Mouse (Mus musculus): ENCODE measurements around the gene P2rx7. TPM values are rescaled to one million over a fixed set of nuclear protein-coding genes. Genes with fewer than 3 reads are reported as not detected.

Gene P2rx7
- total RNA-seq, 2 experiments from 2014 or later = 1.9 TPM

GRCm38 (mm10) chr5:122731321-122731720 is 87.6 kb downstream of the P2rx7 start:
- peak; percentile 40 for DNase-seq

DNA sequence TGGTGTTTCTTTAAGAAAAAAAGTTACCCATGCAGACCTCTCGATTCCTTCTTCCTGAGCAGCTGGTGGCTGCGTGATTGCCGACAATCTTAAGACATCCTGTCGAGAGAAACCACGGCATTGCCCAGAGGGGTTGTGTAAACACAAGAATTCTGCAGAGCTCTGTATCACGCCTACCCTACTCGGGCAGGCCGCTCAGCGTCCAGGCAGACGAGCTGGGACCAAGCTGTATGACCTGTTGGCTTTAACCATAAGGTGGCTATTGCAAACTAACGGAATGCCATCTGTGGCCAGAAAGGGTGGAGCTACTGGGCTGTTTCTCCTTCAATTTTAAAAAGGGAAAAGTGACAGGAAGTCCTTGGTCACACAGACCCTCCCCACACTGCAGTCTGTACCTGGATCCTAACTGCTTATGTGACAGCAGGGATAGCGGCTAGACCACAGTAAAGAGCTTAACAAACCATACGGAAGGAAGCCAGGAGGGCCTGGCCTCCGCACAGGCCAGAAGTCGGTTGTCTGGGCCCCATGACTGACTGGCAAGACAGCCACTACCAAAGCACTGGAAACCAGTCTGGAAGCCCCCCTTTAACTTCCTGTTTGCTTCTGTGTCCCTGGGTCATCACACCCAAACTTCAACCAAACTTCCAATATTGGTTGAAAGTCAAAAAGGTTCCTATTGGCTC is 88.4 kb downstream of the P2rx7 start:
- DNase-seq = no peak

DNA sequence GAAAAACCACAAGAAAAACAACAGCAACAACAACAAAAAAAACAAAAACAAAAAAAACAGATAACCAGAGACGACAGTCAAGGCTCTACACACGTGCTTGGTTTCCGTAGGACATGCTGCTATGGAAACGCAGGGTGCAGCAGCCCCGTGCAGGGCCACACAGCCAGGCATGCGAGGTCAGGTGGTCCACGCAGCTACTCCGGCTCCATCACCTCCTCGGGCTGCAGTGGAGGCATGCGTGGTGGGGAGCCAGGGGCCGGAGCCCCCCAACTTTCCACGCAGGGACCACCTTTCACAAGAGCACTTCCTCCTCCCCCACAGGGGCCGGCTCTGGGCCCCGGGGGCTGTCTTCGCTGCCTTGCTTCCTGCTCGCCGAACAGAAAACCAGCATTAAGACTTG is 90.2 kb downstream of the P2rx7 start:
- DNase-seq = no peak

- DNase-seq = no peak
Measured at GRCm38 (mm10) chr5:122735853-122736252, 92.1 kb downstream of the P2rx7 start.

DNA sequence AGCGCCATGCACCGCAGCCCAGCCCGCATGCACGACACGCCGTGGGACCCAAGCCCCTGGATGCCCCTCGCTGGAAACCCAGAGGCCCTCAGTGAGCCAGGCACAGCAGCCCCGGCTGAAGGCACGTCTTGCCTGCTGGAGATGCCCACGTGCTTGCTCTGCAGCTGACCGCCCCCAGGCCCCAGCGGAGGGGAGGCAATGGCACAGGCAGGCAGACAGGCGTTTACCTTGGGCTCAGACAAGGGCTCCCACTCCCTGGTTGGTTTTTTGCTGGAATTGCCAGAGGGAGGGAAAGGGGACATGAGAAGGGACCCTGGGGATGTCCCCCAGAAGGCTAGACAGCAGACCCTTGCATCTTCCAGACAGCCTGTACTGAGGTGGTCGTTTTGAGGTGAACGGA is 93.0 kb downstream of the P2rx7 start:
- DNase-seq = no peak

Small RNA genes within 50 kb of the gene (microRNA-seq; reads per million reads assigned to microRNA genes)
- gene Mir8115 (ENCODE audit: borderline replicate concordance in 2 of 2) = 0 to 1.1 reads per million in 2 experiments

Other genes starting within 250 kb of the P2rx7 start
- 10 to 100 TPM; 12.3 to 13.4 TPM for gene Anapc7, start 222.2 kb upstream of the P2rx7 start, total RNA-seq (2021)
- gene Atp2a2, start 141.7 kb upstream of the P2rx7 start, total RNA-seq (2021) = 100 to 1,000 TPM; 101 to 561 TPM
- gene Ift81, start 29.4 kb upstream of the P2rx7 start, total RNA-seq (2021) = 1 to 10 TPM; 2.6 to 7.1 TPM
- gene P2rx4, start 63.6 kb downstream of the P2rx7 start, total RNA-seq (2021) = 1 to 10 TPM; 3.9 to 4.2 TPM
- 1 to 10 TPM; 4.7 to 7.5 TPM for gene Camkk2, start 135.5 kb downstream of the P2rx7 start, total RNA-seq (2021)
- 100 to 1,000 TPM; 247 to 262 TPM for gene Anapc5, start 177.4 kb downstream of the P2rx7 start, total RNA-seq (2021)
- 10 to 100 TPM; 16.9 to 18.7 TPM for gene Rnf34, start 206.1 kb downstream of the P2rx7 start, total RNA-seq (2021)